Mouse (Mus musculus): ENCODE data around the gene Kcnj6. TPM values are rescaled to one million over a fixed set of nuclear protein-coding genes. Genes with fewer than 3 reads are reported as not detected.

Gene Kcnj6
- 0.37 and 0.39 TPM in 2 replicates for polyA plus RNA-seq (2015; fragmentation: Nextera tagmentation; extraction: Ambion mirVana)

- Histone ChIP-seq H3K4me3 (peak within 1 kb of the TSS; percentile 32), H3K4me2 (peak within 1 kb of the TSS; percentile 61), H3K27ac (no peak within 1 kb of the TSS), H3K36me3 (no peaks in the 10 kb centered on the region), H3K27me3 (peaks cover 51% of the 10 kb centered on the region), H3K9me3 (no peaks in the 10 kb centered on the region), H3K9ac (no peak within 1 kb of the TSS), H3K4me1 (peaks cover 16% of the 10 kb centered on the region)
- under 1% methylated on average over 43 of the region's 43 CpGs for WGBS
- no peak for ATAC-seq (ENCODE audit: insufficient number of reproducible peaks, insufficient read depth, low FRiP score, low TSS enrichment, low read depth)
These were observed at the start of gene Kcnj6 for GRCm38 (mm10) chr16:94997340-94997849. Gene Kcnj6 (minus strand): TSS chr16:94997701.

- no peak overlapping the region for H3K27ac ChIP-seq
- H3K4me1 ChIP-seq: no peaks in the 10 kb centered on the region
- 84% methylated on average over 3 of the region's 3 CpGs for WGBS
These were observed 12.4 kb upstream of the Kcnj6 start for GRCm38 (mm10) chr16:95009937-95010336.

GRCm38 (mm10) chr16:95004599-95004998, 7.1 kb upstream of the Kcnj6 start:
- H3K9ac ChIP-seq: no peak overlapping the region
- no peak overlapping the region for H3K4me3 ChIP-seq
- H3K4me2 ChIP-seq: no peak overlapping the region
- H3K27ac ChIP-seq: no peak overlapping the region
- WGBS: 27% methylated on average over 8 of the region's 8 CpGs
- H3K27me3 ChIP-seq: peaks cover 3% of the 10 kb centered on the region; the same call in 1 of the 2 replicates
- ATAC-seq (ENCODE audit: insufficient number of reproducible peaks, insufficient read depth, low FRiP score, low TSS enrichment, low read depth): no peak
- no peaks in the 10 kb centered on the region for H3K9me3 ChIP-seq
- H3K36me3 ChIP-seq: no peaks in the 10 kb centered on the region
- H3K4me1 ChIP-seq: no peaks in the 10 kb centered on the region

More at GRCm38 (mm10) chr16:95009937-95010336, 12.4 kb upstream of the Kcnj6 start:
- Histone ChIP-seq H3K27me3 (no peaks in the 10 kb centered on the region), H3K9ac (no peak overlapping the region), H3K4me2 (no peak overlapping the region), H3K4me3 (no peak overlapping the region), H3K36me3 (no peaks in the 10 kb centered on the region), H3K9me3 (no peaks in the 10 kb centered on the region)
- ATAC-seq (ENCODE audit: insufficient number of reproducible peaks, insufficient read depth, low FRiP score, low TSS enrichment, low read depth): no peak

- ATAC-seq (ENCODE audit: insufficient number of reproducible peaks, insufficient read depth, low FRiP score, low TSS enrichment, low read depth): no peak
- Histone ChIP-seq H3K9me3 (no peaks in the 10 kb centered on the region), H3K36me3 (no peaks in the 10 kb centered on the region), H3K4me1 (peaks cover 16% of the 10 kb centered on the region), H3K27ac (no peak overlapping the region), H3K9ac (no peak overlapping the region), H3K27me3 (peaks cover 51% of the 10 kb centered on the region), H3K4me2 (no peak overlapping the region), H3K4me3 (no peak overlapping the region)
- 72% methylated on average over 5 of the region's 5 CpGs for WGBS
These were observed 2.0 kb upstream of the Kcnj6 start for GRCm38 (mm10) chr16:94999551-94999950.

GRCm38 (mm10) chr16:94999019-94999418, 1.5 kb upstream of the Kcnj6 start:
- H3K9ac ChIP-seq: no peak overlapping the region
- peaks cover 16% of the 10 kb centered on the region for H3K4me1 ChIP-seq
- H3K27me3 ChIP-seq: peaks cover 51% of the 10 kb centered on the region
- 57% methylated on average over 3 of the region's 3 CpGs for WGBS
- H3K4me2 ChIP-seq: no peak overlapping the region
- no peak overlapping the region for H3K27ac ChIP-seq
- no peaks in the 10 kb centered on the region for H3K36me3 ChIP-seq
- no peaks in the 10 kb centered on the region for H3K9me3 ChIP-seq
- ATAC-seq (ENCODE audit: insufficient number of reproducible peaks, insufficient read depth, low FRiP score, low TSS enrichment, low read depth): no peak
- no peak overlapping the region for H3K4me3 ChIP-seq

- H3K27ac ChIP-seq: no peak overlapping the region
- peak overlapping the region; percentile 61 for H3K4me2 ChIP-seq
- H3K4me3 ChIP-seq: peak overlapping the region; percentile 32
- H3K36me3 ChIP-seq: no peaks in the 10 kb centered on the region
- no peaks in the 10 kb centered on the region for H3K9me3 ChIP-seq
- peaks cover 16% of the 10 kb centered on the region for H3K4me1 ChIP-seq
- WGBS: 9% methylated on average over 16 of the region's 16 CpGs
- no peak overlapping the region for H3K9ac ChIP-seq
- no peak for ATAC-seq (ENCODE audit: insufficient number of reproducible peaks, insufficient read depth, low FRiP score, low TSS enrichment, low read depth)
- peaks cover 51% of the 10 kb centered on the region for H3K27me3 ChIP-seq
These were observed 665 bp downstream of the Kcnj6 start for GRCm38 (mm10) chr16:94996791-94997281.

GRCm38 (mm10) chr16:94995542-94996131, 1.9 kb downstream of the Kcnj6 start:
- 7% methylated on average over 13 of the region's 13 CpGs for WGBS
- peaks cover 16% of the 10 kb centered on the region for H3K4me1 ChIP-seq
- H3K9me3 ChIP-seq: no peaks in the 10 kb centered on the region
- no peak overlapping the region for H3K27ac ChIP-seq
- no peaks in the 10 kb centered on the region for H3K36me3 ChIP-seq
- no peak overlapping the region for H3K4me2 ChIP-seq
- ATAC-seq (ENCODE audit: insufficient number of reproducible peaks, insufficient read depth, low FRiP score, low TSS enrichment, low read depth): no peak
- H3K9ac ChIP-seq: no peak overlapping the region
- peaks cover 48% of the 10 kb centered on the region for H3K27me3 ChIP-seq
- H3K4me3 ChIP-seq: no peak overlapping the region

GRCm38 (mm10) chr16:94994924-94995323, 2.6 kb downstream of the Kcnj6 start:
- ATAC-seq (ENCODE audit: insufficient number of reproducible peaks, insufficient read depth, low FRiP score, low TSS enrichment, low read depth): no peak
- 51% methylated on average over 4 of the region's 4 CpGs for WGBS
- H3K27me3 ChIP-seq: peaks cover 48% of the 10 kb centered on the region
- no peak overlapping the region for H3K4me3 ChIP-seq
- no peaks in the 10 kb centered on the region for H3K9me3 ChIP-seq
- H3K4me2 ChIP-seq: no peak overlapping the region
- peaks cover 16% of the 10 kb centered on the region for H3K4me1 ChIP-seq
- no peaks in the 10 kb centered on the region for H3K36me3 ChIP-seq
- no peak overlapping the region for H3K9ac ChIP-seq
- H3K27ac ChIP-seq: no peak overlapping the region

GRCm38 (mm10) chr16:94994148-94994547, 3.4 kb downstream of the Kcnj6 start:
- no peak for ATAC-seq (ENCODE audit: insufficient number of reproducible peaks, insufficient read depth, low FRiP score, low TSS enrichment, low read depth)
- WGBS: 52% methylated on average over 3 of the region's 3 CpGs
- Histone ChIP-seq H3K36me3 (no peaks in the 10 kb centered on the region), H3K4me1 (peaks cover 16% of the 10 kb centered on the region), H3K9ac (no peak overlapping the region), H3K27me3 (peaks cover 43% of the 10 kb centered on the region), H3K4me3 (no peak overlapping the region), H3K9me3 (no peaks in the 10 kb centered on the region), H3K4me2 (no peak overlapping the region), H3K27ac (no peak overlapping the region)

- Histone ChIP-seq H3K36me3 (no peaks in the 10 kb centered on the region), H3K27me3 (peaks cover 5% of the 10 kb centered on the region), H3K9ac (no peak overlapping the region), H3K27ac (no peak overlapping the region), H3K4me2 (no peak overlapping the region), H3K4me1 (no peaks in the 10 kb centered on the region), H3K4me3 (no peak overlapping the region), H3K9me3 (no peaks in the 10 kb centered on the region)
- WGBS: 80% methylated on average over 2 of the region's 2 CpGs
- no peak for ATAC-seq (ENCODE audit: insufficient number of reproducible peaks, insufficient read depth, low FRiP score, low TSS enrichment, low read depth)
These were observed 7.4 kb downstream of the Kcnj6 start for GRCm38 (mm10) chr16:94990114-94990513.

- Histone ChIP-seq H3K9ac (no peak overlapping the region), H3K9me3 (no peaks in the 10 kb centered on the region), H3K27ac (no peak overlapping the region), H3K36me3 (no peaks in the 10 kb centered on the region), H3K4me3 (no peak overlapping the region), H3K4me1 (no peaks in the 10 kb centered on the region), H3K4me2 (no peak overlapping the region), H3K27me3 (no peaks in the 10 kb centered on the region)
- 70% methylated on average over 9 of the region's 9 CpGs for WGBS
- no peak for ATAC-seq (ENCODE audit: insufficient number of reproducible peaks, insufficient read depth, low FRiP score, low TSS enrichment, low read depth)
These were observed 10.8 kb downstream of the Kcnj6 start for GRCm38 (mm10) chr16:94986731-94987130.

- Histone ChIP-seq H3K4me2 (no peak overlapping the region), H3K4me1 (no peaks in the 10 kb centered on the region), H3K4me3 (no peak overlapping the region), H3K36me3 (no peaks in the 10 kb centered on the region), H3K27me3 (no peaks in the 10 kb centered on the region), H3K9me3 (no peaks in the 10 kb centered on the region), H3K9ac (no peak overlapping the region), H3K27ac (no peak overlapping the region)
- WGBS: 90% methylated on average over 3 of the region's 3 CpGs
- no peak for ATAC-seq (ENCODE audit: insufficient number of reproducible peaks, insufficient read depth, low FRiP score, low TSS enrichment, low read depth)
These were observed 13.2 kb downstream of the Kcnj6 start for GRCm38 (mm10) chr16:94984263-94984662.

All from embryonic facial prominence, embryonic 13.5 days (tissue).